Mouse (Mus musculus) left cerebral cortex, adult 18-20 months (tissue): ENCODE data around the gene Dhx58. TPM values are rescaled to one million over a fixed set of nuclear protein-coding genes. Genes with fewer than 3 reads are reported as not detected.

Experiments used
- DNase-seq, 2 experiments: peaks; one replicate each; pipeline ENCODE4 v3.0.0; 2021 to 2022; ENCODE audit warnings: low spot score in 2 of 2, mixed read lengths in 1 of 2
- total RNA-seq, 2 experiments: library from RNA; stranded (reverse); gene quantifications; 2 replicates each; pipeline ENCODE4 v1.2.3; 2021

Gene Dhx58
- total RNA-seq, 2 experiments from 2014 or later: 1.8 to 2.4 TPM

DNA sequence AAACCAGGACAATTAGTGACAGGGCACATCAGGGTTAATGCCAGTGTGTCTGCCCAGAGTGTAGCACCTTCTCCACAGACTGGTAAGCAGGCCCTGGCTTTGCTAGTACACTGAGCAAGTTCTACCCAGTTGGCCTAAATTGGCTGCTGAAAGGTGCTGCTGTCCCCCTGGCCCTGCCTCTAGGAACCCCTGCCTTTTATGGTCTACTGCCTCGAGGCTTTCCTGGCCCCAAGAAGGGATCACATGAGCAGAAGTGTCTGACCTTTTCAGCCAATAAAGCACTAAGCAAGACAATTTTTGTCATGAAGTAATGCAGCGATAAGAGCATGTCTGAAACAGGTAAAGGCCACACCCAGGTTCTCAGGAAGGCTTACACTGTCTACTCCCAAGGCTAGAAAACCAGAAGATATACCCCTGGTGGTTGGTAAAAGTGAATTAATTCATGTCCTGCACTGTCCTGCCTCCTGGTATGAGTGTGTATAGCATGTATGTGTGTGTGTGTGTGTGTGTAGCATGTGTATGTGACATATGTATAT is 18.5 kb upstream of the Dhx58 start:
- DNase-seq: no peak

GRCm38 (mm10) chr11:100721776-100722492 is 17.9 kb upstream of the Dhx58 start:
- no peak for DNase-seq

GRCm38 (mm10) chr11:100721254-100721653 is 17.2 kb upstream of the Dhx58 start:
- no peak for DNase-seq

DNA sequence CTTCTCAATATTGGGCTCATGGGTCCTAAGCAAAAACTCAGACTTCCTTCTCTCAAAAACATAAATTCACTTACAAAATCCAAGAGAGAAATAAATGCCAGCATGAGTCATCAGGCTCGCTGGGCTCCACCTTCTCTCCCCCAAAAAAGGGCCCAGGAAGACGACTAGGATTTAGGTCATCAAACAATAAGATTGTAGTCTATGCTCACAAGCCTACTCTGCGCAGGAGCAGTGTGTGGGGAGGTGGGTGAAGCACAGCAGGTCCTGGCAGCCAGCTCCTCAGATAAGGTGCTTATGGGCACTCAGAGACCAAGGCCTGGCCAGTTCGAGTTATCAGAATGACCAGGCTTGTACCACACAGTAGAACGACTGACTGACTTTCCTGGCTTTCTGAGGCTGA is 16.3 kb upstream of the Dhx58 start:
- peak in 1 of 2 experiments; percentile 45 for DNase-seq

- no peak for DNase-seq
Measured at GRCm38 (mm10) chr11:100719893-100720292, 15.8 kb upstream of the Dhx58 start.

- DNase-seq: peak in 1 of 2 experiments; percentile 36
Measured at GRCm38 (mm10) chr11:100719312-100719711, 15.2 kb upstream of the Dhx58 start.

DNA sequence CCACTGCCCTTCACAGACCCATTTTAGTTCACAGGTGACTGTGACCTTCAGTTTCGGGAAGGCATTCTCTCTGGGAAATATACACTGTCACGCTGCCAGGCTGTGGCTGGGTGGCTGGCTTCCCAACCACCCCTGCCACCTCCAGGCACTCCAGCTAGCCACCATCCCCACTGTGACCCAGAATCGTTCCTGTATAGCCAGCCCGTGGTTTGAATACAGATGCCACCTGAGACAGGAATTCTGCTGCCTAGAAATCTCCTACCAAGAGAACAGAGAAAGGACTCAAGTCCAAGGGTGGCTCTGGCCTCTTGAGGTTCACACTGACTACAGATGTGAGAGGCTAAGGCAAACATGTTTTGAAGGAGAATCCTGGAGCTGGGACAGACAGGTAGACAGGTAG is 14.8 kb upstream of the Dhx58 start:
- peak in 1 of 2 experiments; percentile 28 for DNase-seq

- DNase-seq: no peak
Measured at GRCm38 (mm10) chr11:100718462-100718861, 14.4 kb upstream of the Dhx58 start.

DNA sequence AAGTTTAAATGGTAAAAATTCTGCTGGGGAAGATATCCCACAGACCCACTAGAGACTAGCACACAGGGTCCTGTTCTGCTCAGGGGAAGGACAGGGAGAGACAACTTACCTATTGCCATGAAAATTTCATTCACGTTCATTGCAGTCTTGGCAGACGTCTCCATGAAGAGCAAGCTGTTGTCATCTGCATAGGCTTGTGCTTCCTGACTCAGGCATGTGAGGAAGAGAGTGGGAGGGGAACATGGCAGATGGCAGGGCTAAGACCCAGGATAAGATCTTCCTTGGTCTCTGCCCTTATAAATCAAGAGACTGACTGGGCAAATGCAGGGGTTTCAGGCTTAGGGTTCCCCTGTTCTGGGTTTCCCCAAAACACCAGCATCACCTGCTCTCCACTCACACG is 12.6 kb upstream of the Dhx58 start:
- peak in 1 of 2 experiments; percentile 36 for DNase-seq

- no peak for DNase-seq
Measured at GRCm38 (mm10) chr11:100714948-100715347, 10.9 kb upstream of the Dhx58 start.

DNA sequence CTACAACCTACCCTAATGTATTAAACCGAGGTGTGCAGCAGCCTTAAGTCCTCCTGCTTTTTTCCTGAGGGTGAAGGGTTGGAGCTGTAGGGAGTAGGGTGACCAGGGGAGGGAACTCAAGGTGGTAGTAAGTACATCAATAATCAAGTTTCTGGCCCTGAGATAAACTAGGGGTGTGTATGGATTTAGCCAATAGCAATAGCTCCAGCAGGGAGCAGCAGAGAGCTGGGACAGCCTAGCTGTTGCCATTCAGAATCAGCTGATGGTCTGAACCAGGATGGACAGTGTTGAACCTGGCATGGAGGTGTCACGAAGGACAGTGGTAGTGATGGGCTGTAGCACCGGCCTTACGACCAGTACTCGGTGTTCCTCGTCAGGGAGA is 10.5 kb upstream of the Dhx58 start:
- peak; percentile 82 to 86 for DNase-seq

DNA sequence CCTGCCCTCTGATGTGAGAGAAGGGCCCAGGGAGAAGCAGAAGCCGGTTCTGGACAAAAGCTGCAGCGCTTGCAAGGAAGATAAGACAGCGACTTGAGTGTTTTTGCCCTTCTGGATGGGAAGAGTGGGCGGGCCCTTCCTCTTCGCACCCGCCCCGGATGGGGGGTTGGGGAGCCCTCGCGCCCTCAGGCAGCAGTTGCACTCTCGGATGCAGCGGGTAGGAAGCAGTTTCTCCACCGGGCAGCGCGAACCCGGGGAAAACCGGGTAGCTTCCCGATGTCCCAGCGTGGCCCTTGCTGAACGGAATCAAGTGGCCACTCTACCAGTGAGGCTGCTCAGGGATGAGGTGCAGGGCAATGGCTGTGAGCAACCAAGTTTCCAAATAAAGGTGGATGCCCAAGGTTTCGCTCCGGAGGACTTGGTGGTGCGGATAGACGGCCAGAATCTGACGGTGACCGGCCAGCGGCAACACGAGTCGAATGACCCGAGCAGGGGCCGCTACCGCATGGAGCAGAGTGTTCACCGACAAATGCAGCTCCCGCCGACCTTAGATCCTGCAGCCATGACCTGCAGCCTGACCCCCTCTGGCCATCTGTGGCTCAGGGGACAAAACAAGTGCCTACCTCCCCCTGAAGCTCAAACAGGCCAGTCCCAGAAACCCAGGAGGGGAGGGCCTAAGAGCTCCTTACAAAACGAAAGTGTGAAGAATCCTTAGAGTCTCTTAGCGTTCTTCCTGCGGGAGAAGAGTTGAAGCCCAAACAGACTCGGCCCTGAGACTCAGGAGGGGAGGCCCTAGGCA is 9.9 kb upstream of the Dhx58 start, which contains the start of gene Hspb9:
Gene Hspb9 (plus strand): TSS at position 116 of the 799 bp plus-strand sequence.
- DNase-seq: peak in 1 of 2 experiments; percentile 70

- DNase-seq: no peak
Measured at GRCm38 (mm10) chr11:100713174-100713573, 9.1 kb upstream of the Dhx58 start.

GRCm38 (mm10) chr11:100711783-100712615 is 7.9 kb upstream of the Dhx58 start, which contains the start of gene Kat2a:
Gene Kat2a (minus strand): TSS chr11:100712465.
- DNase-seq: peak; percentile 81 to 90

DNA sequence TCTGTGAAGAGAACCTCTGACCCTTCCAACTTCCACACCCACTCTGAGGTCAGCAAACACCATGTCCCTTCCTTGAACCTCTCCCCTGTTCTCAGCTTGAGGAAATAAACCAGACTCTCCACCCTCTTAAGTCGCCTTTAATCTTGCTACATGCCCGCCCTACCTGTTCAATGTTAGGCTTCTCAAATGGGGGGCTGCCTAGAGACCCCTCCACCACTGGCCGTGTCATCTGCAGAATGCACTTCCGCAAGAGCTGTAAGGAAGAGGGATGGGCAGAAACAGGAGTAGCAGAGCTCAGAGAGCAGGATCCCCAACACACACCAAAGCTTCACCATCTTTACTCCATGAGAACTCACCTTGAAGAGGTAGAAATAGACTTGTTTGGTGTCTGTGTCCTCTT is 6.9 kb upstream of the Dhx58 start:
- DNase-seq: no peak

DNA sequence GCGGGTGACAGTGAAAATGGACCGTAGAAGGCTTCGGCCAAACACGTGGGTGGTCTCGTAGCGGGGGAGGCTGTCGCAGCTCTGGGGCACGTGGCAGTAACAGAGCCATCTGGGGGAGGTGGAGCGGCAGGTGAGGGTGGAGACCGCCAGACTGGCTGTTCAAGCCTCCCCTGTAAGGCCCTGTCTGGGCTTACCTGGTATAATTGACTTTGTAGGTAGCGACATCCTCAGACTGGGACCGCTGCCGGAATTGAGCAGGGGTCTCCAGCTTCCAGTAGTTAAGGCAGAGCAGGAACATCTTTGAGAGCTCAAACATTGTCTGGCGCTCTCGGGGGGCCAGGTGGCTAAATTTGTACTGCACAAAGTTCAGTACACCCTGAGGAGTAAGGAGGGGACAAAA is 6.5 kb upstream of the Dhx58 start:
- no peak for DNase-seq

- no peak for DNase-seq
Measured at GRCm38 (mm10) chr11:100709201-100709810, 5.2 kb upstream of the Dhx58 start.

GRCm38 (mm10) chr11:100705095-100705747 is 1.1 kb upstream of the Dhx58 start:
- DNase-seq: no peak

- DNase-seq: no peak
Measured at GRCm38 (mm10) chr11:100703366-100703765, 705 bp downstream of the Dhx58 start.

DNA sequence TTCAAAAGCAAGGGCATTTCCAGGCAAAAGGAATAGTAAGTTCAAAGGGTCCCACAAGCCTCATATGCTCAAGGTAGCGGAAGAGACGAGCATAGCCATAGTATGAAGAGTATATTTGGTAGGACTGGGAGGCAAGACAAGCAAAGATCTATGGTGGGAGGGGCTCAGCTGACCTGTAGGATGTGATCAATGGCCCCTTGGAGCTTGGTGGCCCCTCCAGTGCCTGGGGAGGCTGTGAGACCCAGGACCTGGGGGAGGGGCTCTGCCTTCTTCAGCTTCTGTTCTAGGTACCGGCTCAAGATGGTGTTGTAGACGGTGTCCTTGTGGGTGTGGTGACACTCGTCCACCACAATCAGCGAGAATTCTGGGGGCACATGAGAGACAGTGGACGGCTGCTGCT is 1.2 kb downstream of the Dhx58 start:
- DNase-seq: no peak
